Mouse (Mus musculus) urinary bladder, postnatal 10 days (tissue): ENCODE data around the gene Ccl22.
A peak's percentile ranks its signal among the peaks of the same experiment; 100 is the strongest.

Experiments
- DNase-seq: peaks from one replicate; pipeline ENCODE4 v3.0.0; 2022; ENCODE audit warnings: low spot score

The Ccl22 gene

GRCm38 (mm10) chr8:94745476-94746184, at the start of gene Ccl22:
Ccl22 (plus strand) TSS chr8:94745590.
- DNase-seq, result no peak

DNA sequence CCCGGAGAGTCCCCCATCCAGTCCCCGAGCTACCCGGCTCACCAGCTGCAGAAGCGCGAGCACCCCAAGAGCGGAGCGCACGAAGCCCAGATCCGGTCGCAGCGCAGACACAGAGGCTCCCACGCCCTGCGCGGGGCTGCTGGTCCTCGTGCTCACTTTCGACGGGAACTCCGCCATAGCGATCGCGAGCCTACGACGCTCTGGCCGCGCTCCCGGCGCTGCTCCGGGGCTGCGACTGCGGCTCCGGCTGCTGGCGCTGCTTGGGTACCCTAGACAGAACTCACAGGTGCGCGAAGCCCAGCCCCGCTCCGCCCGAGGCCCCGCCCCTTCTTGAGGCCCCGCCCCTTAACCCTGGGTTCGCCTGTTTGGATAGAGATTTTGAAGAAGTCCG, 49.4 kb upstream of the Ccl22 start, which contains the start of gene Pllp:
Pllp (minus strand) TSS at position 285 of the 391 bp plus-strand sequence.
- no peak for DNase-seq

DNA sequence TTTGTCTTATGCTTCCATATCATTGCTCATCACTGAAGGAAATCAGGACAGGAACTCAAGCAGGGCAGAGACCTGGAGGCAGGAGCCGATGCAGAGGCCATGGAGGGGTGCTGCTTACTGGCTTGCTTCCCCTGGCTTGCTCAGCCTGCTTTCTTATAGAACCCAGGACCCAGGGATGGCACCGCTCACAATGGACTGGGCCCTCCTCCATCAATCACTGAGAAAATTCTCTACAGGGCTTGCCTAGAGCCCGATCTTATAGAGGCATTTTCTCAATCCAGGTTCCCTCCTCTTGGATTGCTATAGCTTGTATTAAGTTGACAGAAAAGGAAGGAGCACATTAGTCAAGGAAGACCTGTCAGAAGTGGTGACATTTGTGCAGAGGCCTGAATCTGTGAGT, 48.8 kb upstream of the Ccl22 start:
- DNase-seq, result no peak

GRCm38 (mm10) chr8:94697956-94698355, 47.4 kb upstream of the Ccl22 start:
- DNase-seq, result no peak

DNA sequence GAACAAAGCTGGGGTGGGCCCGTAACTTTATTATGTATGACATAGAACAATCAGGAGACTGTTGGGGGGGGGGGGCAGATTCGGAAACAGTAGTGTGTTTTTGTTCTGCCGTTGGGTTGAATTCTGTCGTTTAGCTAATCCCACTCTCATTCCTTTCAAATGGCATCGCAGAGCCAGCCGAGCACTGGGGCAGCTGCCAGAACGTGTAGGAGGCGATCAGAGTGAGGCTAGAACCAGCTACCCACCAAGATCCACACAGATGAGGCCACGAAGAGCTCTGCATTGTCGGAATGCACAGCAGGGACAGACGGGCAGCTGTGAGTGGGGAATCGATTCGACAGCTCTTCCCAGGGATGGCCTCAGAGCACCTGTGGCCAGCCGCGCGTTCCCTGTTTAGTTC, 46.0 kb upstream of the Ccl22 start:
- DNase-seq, result no peak

GRCm38 (mm10) chr8:94700421-94700935, 44.9 kb upstream of the Ccl22 start:
- DNase-seq, result no peak

GRCm38 (mm10) chr8:94702156-94702555, 43.2 kb upstream of the Ccl22 start:
- DNase-seq, result no peak

- peak; percentile 46 for DNase-seq
Measured at GRCm38 (mm10) chr8:94702844-94703813, 42.3 kb upstream of the Ccl22 start.

DNA sequence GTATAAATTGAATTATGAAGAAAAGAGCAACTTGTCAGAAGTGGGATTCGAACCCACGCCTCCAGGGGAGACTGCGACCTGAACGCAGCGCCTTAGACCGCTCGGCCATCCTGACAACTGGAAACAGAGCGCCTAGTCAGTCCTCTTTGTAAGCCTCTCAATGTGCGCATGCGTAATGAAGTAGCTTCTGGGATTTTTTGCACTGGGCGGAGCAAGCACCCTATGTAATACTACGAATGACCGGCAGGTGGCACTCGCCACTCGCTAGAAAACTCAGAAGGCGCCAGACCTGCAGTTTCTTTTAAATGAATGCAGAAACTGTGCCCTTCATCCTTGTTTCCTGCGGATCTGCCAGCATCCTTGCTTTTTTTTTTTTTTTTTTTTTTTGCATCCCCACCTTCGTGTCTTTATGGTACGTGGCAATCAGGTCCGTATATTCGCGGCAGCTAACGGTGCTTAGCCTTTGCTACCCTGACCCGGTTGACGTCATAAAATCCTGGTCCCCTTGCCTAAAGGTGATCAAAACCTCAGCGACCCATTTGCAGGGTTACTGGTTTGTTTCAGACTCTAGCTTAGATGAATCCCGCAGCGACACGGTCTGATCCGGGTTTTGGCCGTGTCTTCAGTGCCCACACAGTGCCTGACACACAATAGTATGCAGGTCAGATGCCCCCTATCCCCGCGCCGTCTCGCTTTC, 41.3 kb upstream of the Ccl22 start:
- DNase-seq, result peak; percentile 94

DNA sequence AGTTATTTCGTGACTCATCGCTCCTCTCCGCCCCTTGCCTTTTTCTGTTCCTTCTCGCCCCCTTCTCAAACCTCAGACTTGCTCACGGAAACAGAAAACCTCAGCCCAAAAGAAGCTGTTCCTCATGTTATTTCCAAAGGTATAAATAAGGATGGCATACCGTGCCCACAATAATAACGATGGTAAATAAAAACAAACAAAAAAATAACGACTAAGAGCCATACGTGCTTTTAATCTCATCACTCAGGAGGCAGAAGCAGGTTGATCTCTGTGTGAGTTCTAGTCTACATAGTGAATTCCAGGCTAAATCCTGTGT, 40.8 kb upstream of the Ccl22 start:
- no peak for DNase-seq

DNA sequence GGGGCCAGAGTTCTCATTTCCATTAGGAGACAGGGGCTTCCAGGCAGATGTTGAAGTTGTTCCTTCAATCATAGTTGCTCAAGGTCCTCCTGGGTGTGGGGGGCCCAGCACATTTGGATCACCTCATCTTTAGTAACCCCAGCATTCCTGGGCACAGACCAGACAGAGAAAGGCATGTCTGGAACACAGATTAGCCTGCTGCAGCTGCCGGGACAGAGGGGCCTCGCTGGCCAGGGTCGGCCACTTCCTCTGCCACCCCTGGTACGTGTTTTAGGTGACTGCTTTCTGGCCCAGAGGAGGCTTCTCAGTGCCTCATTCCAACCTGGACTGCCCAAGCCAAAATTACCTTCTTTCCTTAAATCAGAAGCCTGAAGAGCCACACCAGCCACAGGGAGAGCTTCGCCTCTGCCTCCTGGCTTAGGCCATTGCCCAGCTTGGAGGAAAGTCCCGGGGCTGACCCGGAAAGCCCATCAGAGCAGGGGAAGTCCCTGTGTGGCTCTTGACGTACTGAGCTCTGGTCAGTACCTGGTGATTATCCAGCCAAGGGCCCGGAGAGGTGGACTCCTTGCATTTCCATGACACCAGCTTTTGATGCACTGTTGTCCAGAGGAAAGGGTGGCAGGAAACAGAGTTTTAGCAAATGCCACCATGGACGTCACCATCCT, 39.7 kb upstream of the Ccl22 start:
- DNase-seq, result no peak

DNA sequence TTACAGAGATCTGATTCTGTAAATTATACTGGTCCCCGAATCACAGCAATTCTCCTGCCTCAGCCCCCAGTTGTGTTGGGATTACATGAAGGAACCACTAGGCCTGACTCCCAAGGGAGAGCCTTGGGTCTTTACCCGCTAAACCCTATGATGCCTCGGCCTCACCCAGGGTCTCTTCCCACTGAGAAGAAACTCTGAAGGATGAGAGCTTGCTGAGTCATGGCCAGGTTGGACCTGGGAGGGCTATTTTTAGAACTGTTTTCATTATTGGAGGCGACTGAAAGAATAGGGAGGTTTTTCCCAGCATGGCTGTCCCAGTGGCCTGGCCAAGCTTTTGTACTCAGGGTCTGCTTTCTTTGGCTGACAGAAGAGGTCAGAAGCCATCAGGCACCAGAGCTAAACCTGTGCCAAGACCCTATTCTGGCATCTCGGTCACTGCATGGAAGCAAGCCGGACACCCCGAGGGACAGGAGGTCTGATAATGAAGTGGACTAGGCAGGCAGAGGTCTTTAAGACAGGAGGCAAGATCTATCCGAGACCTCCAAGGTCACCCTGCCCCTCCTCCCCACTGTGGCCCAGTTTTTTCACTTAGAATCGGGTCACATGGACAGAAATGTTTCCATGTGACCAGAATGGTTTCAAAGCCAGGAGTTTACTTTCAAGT, 38.5 kb upstream of the Ccl22 start:
- DNase-seq, result no peak

DNA sequence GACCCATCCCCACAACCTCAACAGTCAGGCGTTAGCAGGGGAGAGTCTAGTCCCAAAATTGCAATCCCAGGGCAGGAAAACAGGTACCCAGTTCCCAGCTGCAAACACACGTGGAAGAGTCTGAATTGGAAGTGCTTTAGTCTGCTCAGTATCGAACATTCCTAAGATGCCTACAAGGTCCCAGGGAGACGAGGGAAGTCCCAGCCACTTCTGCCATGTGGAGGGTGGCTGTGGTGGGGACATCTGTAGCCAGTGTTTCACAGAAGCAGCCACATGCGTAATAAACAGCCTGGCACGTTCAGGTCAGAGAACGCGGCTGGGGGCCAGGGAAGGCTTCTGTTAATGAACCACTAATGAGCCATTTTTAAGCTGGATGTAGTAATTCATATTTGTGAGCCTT, 35.1 kb upstream of the Ccl22 start:
- no peak for DNase-seq

- DNase-seq, result no peak
Measured at GRCm38 (mm10) chr8:94711160-94711718, 34.2 kb upstream of the Ccl22 start.

DNA sequence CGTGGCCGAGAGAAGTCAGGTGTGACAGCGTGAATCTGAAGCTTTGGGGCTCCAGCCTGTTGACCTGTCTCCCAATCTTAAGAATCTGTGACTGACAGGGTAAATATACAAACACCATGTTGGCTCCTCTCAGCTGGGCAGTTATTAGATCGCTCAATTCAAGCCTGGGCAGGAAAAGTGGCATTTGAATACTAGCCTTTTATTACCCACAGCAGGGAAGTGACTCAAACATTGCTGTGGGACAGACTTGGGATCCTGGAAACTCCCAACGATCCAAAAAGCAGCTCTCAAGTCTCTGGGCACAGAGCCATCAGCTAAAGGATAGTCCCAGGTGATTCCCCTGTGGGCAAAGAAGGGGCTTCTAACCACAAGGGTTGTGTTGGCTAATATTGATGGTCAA, 30.8 kb upstream of the Ccl22 start:
- no peak for DNase-seq

GRCm38 (mm10) chr8:94715871-94716270, 29.5 kb upstream of the Ccl22 start:
- DNase-seq, result no peak

DNA sequence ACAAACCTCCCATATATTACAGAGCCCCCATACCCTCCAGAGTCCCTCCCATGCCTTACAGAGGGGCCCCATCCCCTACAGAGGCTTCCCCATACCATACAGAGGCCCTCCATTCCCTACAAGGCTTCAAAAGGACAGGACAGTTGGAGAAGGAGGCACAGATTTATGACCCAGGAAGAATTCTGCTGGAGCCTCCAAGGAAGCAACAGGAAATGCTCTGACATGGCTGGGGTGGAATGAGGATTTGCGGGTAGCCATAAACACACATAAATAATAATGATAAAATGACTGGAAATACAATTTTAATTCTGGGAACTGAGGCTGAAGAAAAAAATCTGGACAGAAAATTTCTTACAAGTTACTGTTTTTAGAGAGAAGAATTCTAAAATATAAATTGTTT, 28.5 kb upstream of the Ccl22 start:
- no peak for DNase-seq

- no peak for DNase-seq
Measured at GRCm38 (mm10) chr8:94725998-94726397, 19.4 kb upstream of the Ccl22 start.

- DNase-seq, result no peak
Measured at GRCm38 (mm10) chr8:94729301-94729700, 16.1 kb upstream of the Ccl22 start.

DNA sequence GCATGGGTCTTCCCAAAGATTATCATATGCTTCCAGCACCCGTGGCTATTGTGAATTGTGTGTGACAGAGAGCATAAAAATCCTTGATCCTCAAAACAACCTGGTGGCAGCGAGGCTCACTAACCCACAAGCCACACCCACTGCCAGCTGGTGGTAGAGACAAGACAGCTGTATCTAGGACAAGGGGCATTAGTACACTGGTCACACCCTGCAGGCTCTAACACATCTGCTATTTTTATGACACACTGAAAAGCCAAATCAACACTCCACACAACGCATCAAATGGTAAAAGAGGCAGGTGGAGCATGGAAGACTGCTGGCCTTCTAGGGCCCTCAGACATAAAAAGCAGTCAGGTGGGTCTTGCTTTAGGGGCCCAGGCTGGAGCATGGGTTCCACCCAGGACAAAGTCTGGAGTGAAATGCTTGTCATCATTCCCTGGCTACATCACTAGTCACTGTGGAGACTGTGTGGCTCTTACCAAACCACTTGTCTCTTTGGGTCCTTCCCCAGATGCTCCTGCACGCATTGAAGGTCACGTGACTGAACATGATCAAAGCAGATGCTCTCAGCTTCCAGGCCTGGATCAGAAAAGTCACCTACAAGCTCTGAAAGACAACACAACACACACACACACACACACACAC, 11.4 kb upstream of the Ccl22 start:
- no peak for DNase-seq
